Mouse (Mus musculus) neural tube, embryonic 10.5 days (tissue): Measurements from ENCODE around the gene Crx.
"Not testable (repeated sequence)": the region's sequence is repeated elsewhere in the genome, so short reads cannot be mapped to it uniquely, and the experiment has no call there.

Experiments used
- DNase-seq: peaks from one replicate; pipeline ENCODE4 v3.0.0-alpha.2; 2017; ENCODE audit warnings: low spot score; ENCODE audit errors: extremely low spot score

Gene Crx

DNA sequence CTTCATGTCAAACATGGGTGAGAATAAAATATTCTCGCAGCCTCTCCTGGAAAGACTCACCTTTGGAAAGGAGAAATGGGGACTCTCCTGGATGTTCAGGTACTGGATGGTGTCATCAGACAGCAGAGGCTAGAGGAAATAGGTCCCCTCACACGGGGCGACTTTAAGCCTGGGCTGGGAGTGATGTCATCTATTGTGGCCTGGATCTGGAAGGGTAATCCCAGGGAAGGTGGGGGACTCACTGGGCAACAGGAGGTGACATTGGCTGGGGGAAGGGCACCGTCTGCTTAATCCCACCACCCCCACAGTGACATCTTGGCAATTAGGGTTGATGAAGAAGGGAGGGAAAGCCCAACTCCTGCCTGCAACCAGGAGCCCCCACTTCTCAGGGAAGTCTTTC lies at the start of gene Crx:
Gene Crx (minus strand): TSS at position 213 of the 400 bp plus-strand sequence.
- DNase-seq: no peak

DNA sequence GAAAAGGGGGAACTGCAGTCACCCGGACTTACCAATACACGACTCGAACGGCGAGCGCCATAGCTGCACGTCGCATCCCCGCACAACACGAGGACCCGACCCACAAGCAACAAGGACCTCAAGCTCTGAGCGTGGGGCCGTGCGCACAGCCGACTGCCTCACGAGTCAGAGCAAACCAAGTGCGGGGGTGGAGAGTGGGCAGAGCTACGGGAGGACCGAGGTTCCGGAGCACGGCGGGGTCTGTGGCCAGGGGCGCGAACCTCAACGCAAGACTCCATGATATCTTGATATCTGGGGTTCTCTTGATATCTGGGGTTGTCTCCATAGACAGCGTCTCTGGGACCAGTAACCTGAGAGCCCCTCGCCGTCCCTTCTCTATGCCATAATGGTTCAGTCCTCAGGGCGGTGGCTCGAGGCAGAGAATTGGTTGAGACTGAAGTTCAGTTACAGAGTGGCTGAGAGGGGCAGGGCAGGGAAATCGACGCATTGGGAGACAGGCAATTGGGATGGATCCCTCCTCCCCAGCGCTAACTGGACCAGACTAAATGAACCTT lies 42.5 kb upstream of the Crx start, which contains the start of gene Selenow:
Gene Selenow (minus strand): TSS at position 183 of the 554 bp plus-strand sequence.
- DNase-seq: peak; percentile 95

DNA sequence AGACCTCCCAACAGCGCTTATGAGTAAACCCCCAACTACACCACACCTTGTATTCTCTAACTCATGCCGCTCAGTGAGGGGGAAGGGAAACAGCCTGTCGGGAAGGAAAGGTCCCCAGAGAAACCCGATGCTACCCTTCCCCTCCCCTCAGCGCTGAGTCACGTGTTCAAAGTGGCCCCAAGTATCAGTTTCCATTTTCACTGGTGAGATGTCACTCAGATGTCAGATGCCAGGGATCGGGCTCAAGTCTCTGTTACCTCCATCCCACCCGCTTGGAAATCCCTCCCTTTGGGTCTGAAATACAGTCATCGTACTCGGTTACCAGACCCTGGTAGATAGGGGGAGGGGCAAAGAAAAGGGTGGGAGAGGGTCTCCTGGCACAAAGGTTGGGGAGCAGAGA lies 42.0 kb upstream of the Crx start:
- DNase-seq: no peak

DNA sequence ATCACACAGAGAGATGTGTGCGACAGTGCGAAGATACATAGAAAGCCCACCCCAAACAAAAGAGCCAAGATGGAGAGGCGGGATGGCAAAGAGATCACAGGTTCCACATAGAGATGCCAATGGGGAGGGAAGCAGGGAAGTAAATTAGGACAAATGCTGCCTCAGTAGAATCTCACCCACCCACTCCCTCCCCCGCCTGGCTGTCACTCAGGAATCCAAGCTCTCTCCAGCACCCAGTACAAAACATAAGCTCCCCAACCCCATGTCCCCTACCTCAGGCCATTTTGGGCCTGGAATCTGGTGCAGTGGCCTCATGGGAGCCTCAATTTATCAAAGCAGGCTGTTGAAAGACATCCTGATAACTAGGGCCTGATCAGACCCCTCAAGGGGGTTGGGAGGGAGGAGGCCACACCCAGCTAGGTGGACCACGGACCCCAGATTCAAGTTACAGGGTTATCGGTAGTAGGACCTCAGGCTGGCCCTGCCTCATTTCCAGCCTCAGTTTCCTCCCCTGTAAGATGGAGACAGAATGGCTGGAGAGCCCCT lies 41.0 kb upstream of the Crx start:
- no peak for DNase-seq

DNA sequence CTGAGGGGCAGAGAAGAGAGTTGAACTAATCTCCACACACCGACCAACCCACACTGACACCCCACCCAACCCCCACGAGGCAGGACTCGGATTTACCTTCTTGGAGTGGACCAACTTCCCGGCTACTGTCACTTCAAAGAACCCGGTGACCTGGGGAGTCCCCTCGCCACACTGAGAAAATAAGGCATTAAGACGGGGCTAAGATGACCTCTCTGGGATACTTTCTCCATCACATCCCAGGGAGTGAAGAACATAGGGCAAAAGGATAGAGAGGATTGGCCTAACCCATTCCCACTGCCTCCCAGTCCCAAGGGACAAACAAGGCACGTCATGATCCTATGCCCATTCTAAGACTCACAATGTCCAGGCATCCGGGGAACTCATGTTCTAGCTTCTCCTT lies 40.2 kb upstream of the Crx start:
- DNase-seq: no peak

DNA sequence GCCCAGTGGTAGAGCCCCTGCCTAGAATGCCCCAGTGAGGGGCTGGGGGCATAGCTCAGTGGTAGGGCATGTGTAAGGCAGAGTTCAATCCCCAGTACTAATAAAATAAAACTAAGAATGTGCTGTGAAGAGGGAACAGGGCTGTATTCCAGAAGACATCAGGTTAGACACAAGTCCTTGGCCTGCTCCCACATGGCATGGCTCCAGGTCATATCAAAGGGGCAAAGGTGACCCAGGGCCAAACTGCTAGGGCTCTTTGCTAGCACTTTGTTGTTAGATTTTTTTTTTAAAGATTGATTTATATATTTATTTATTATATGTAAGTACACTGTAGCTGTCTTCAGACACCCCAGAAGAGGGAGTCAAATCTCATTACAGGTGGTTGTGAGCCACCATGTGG lies 38.6 kb upstream of the Crx start:
- no peak for DNase-seq

DNA sequence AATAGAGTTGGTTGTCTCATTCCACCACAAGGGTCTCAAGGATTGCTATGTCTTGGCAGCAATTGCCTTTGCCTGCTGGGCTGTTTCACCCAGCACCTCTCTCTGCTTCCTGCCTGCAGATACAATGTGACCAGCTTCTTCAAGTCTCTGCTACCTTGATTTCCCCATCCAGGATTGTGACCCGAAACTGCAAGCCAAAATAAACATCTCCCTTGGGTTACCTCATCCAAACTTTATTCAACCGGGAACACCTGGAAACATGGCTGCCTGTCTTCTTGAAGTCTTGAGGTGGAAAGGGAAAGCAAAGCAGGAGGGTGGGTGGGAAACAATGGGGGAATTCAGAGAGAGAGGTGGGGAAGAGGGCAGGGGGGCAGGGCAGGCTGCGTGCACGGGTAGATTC lies 37.2 kb upstream of the Crx start:
- DNase-seq: no peak

DNA sequence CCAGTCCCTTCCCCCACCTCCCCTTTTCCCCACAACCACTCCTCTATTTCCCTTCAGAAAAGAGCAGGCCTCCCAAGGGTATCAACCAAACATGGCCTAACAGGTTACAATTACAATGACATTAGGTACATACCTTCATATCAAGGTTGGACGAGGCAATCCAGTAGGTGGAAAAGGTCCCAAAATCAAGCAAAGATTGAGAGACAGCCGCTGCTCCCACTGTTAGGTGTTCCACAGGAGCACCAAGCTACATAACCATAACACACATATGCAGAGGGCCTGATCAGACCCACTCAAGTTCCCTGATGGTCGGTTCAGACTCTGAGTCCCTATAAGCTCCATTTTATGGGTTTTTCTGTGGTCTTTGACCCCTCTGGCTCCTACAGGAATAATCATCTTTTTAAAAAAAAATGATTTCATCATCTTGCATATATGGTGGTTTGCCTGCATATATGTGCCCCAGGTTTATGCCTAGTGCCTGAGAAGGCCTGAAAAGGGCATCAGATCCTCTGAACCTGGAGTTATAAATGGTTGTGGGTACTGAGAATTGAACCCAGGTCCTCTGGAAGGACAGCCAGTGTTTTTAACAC lies 36.5 kb upstream of the Crx start:
- DNase-seq: no peak

DNA sequence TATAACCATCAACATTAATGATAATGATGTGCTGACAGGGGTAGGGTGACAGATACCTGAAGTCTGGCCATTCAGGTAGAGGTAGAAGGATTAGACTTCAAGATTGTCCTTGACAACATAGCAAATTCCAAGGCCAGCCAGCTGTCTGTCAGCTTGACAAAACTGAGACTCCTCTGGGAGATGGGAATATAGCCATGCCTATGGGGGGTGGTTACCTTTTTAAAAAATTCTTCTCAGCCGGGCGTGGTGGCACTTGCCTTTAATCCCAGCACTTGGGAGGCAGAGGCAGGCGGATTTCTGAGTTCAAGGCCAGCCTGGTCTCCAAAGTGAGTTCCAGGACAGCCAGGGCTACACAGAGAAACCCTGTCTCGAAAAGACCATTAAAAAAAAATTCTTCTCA lies 35.9 kb upstream of the Crx start:
- DNase-seq: not testable (repeated sequence)

DNA sequence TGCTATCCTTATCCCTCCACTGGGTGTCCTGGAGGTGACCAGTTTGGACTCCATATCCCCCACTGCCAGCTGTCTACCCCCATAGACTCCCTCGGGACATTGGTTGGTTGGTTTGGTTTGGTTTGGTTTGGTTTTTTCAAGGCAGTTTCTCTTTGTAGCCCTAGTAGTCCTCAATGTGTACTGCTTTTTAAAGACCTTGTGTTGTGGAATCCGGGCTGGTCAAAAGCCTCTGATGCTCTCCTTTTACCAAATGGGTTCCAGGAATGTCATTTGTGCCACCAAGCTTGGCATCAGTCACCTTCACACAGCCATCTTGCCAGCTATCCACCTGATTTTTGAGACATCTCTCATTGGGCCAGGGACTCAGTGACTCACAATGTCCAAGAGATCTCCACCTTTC lies 35.0 kb upstream of the Crx start:
- DNase-seq: no peak

DNA sequence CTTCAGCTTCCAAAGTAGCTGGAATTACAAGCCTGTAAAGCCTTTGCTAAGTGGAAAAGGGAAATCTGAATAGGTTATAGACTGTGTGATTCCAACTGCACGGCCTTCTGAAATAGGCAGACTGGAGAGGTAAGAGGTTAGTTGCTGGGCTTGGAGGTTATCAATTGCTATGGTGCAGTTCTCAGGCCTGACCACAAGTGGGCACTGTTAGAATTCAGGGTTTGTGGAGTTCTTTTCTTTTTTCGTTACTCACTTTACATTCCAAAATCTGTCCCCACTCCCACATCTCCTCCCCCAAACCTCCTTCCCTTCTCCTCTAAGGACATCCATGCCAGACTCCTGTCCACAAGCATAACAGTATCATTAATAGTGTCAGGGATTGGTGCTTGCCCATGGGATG lies 34.5 kb upstream of the Crx start:
- DNase-seq: peak; percentile 42

DNA sequence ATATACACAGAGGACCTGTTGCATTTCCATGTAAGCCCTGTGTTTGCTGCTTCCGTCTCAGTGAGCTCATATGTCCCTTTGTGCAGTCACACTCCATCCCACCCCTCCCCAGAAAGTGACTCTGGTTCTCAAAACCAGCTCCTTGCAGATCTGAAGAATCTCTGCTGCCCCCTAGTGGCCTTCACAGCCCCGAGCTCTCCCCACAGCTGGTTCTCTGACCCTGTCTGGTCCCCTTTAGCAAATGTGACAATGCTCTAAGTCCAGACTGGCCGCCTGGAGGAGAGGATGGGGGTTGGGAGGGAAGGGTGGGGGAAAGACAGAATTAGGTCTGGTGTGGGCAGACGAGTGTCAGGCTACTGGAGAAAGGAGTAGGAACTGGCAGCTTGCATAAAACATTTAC lies 32.4 kb upstream of the Crx start:
- peak; percentile 86 for DNase-seq

DNA sequence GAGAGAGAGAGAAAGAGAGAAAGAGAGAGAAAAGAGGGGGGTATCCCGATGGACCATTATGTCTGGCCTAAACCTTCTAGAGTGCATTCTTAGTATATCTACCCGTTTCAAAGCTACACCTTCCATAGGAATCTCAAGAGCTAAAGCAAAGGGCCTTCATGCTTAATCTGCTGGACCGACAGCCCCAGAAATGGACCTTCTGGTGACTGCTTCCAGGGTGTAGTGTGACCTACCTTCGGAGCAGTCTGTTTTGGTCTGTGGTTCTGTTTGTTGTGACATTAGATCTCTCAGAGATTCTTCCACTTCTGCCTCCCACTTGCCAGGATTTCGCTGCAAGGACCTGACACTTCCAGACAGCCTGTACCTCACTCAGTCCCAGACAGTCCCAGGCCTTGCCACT lies 30.8 kb upstream of the Crx start:
- no peak for DNase-seq

DNA sequence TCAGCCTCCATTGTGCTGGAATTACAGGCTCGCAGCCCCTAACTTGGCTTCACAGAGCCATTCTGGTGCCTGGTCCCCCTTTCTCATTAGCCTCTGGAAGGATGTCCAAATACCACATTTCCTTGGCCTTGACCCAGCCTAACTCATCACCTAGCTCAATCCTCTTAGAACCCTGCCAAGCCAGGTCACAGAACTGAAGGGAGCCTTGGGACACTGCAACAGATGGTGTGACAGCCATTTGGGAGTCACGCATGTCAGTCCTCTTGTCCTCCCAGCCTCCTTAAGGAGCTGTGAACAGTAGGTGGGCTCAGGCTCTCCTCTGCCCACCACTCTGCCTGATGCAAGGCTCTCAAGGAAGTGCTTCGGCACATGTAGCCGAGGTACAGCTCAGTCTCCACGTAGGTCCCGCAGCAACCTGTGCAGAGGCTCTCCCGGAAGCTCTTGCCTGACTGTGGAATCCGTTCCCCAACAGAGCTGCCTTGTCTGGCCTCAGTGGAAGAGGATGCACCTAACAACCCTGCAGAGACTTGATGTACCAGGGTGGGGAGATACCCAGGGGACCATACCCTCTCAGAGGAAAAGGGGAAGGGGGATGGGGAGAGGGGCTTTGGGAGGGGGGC lies 28.3 kb upstream of the Crx start:
- DNase-seq: no peak

DNA sequence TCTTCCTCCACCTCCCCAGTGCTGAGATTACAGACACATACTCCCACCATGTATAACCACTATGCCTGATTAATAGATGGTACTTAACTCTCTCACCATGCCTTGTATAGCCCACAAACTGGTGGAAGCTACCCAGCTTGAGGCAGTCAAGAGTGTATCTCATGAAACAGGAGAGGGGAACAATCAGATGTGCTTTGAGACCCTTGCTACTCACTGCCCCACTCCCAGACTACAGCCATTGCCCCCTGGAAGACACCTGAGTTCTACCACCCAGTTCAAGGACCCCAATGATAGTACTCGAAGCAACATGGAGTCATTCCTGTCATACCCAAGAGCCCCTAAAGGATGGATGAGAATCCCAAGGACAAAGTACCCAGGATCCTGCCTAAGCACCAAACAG lies 26.8 kb upstream of the Crx start:
- no peak for DNase-seq

DNA sequence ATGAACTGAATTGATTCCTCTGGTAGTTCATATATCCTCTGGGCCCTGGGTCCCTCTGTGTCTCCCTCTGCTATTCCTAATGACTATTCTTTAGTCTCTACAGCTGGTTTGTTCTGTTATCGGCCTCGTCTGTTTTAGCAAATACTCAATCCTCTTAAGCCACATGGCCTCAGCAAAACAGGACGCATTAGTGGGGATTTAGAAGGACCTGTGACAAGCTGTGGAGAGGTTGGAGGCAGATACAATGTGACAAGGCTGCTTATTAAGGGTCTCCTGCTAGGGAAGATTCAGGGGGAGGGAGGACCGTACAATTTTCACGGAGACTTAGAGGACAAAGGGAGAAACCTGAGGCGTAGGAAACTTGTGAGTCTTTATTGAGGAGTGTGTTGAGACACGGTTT lies 26.1 kb upstream of the Crx start:
- no peak for DNase-seq

DNA sequence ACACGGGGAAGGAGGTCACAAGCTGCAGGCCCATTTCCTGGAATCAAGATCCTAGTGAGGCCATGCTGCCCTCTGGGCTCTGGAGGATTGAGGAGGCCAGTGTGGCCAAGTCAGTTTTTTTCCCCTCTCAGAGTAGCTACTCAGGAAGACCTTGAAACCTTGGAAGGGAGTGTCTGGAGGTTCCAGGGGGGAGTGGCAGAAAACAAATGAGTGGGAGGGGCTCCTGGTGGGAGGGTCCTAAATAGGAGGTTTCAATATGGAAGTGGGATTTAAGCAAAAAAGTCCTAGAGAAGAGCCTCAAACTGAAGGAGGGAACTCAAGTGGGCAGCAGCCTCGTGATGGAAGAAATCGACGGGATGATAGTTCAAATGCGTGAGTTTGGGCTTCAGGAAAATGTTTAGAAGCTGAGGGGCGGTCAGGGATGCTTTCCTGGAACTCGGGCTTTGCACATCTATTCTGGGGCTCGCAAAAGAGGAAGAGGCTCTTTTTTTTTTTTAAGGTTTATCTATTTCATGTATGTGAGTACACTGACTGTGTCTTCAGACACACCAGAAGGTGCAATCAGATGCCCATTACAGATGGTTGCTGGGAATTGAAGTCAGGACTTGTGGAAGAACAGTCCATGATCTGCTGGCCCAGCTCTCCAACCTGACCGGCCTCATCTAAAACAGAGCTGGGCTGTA lies 21.7 kb upstream of the Crx start:
- no peak for DNase-seq

DNA sequence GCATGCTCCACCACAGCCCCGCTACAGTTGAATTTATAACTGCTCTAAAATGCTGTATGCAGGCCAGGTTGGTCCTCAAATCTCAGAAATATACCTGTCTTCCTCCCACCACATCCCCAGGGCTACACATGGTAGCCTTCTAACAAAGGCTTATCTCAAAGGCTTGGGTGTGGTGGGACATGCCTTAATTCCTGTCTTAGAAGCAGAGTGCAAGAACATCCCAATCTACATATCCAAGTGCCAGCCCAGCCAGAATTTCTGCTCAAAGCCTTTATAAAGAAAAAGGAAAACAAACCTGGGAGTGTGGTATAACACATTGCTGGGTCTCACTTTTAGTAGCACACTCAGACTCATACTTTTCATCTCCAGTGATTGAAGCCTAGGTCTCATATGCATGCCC lies 14.5 kb upstream of the Crx start:
- DNase-seq: no peak

DNA sequence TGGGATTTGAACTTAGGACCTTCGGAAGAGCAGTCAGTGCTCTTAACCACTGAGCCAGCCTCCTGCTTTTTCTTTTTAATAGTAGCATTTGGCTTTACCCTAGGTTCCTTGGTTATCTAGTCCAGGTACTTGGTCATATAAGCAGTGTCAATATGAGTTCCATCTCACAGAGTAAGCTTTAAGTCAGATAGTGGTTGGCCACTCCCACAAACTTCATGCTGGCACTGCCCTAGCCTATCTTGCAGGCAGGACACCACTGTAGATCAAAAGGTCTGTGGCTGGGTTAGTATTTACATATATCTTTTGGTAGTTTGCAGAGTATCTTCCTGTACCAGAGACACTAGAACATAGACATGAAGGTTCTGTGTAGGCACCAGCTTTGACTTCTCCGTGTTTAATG lies 4.4 kb upstream of the Crx start:
- no peak for DNase-seq

DNA sequence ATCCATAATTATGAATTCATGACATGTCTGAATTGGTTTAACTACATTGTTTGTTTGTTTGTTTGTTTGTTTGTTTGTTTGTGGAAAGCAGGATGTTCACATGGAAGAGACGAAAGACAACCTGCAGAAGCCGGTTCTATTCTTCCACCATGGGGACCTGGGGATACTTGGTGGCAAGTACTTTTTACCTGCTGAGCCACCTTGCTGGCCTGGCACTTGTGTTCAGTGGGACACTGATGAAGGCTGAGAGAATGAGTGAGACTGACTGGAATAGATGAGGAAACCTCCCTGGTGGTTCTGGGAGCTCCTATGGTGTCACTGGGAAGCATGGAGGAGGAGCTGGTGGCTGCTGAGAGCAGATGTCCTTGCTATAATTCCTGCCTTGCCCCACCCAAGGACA lies 2.5 kb upstream of the Crx start, which contains the start of gene Crxos:
Gene Crxos (plus strand): TSS at position 301 of the 400 bp plus-strand sequence.
- DNase-seq: no peak

DNA sequence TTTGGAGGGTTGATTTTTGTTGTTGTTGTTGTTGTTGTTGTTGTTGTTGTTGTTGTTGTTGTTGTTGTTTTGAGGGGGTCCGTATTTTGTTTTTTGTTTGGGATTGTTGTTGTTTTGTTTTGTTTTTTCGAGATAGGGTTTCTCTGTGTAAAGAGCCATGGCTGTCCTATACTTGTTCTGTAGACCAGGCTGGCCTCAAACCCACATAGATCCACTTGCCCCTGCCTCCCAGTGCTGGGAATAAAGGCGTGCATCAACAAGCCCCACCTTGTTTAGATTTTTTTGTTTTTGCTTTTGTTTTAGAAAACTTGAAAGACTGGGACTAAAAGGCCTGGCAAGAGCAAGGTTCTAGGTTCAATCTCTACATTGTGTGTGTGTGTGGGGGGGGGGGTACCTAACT lies 2.1 kb upstream of the Crx start:
- DNase-seq: no peak

DNA sequence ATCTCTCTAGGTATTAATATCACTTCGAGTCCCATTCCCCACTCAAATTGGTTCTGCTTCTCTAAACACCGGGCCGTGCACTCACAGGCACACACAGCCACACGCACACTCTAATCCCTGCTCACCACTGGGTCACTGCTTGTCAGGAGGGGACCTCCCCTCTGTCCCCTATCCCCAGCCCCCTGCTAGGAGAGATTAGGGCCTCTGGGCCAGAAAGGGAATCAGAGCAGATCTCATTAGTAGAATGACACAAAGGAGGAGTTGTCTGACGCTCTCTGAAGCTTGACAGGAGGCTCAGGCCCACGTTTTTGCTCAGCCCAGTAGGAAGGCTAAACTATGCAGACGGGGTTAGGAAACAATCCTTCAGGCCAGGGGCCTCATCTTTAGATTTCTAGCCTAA lies 1.6 kb upstream of the Crx start:
- DNase-seq: no peak
